Mouse (Mus musculus) ovary, adult 2 months (tissue): ENCODE results near the gene Mup21. TPM values are rescaled to one million over a fixed set of nuclear protein-coding genes. Genes with fewer than 3 reads are reported as not detected.

Source experiments
- polyA plus RNA-seq: library from polyadenylated mRNA; depleted of rRNA; stranded (reverse); fragments of >200 nt; gene quantifications from 2 replicates; pipeline ENCODE4 v1.2.3, GENCODE M21; 2012; rRNA removed

The Mup21 gene
- not detected in 2 replicates for polyA plus RNA-seq

DNA sequence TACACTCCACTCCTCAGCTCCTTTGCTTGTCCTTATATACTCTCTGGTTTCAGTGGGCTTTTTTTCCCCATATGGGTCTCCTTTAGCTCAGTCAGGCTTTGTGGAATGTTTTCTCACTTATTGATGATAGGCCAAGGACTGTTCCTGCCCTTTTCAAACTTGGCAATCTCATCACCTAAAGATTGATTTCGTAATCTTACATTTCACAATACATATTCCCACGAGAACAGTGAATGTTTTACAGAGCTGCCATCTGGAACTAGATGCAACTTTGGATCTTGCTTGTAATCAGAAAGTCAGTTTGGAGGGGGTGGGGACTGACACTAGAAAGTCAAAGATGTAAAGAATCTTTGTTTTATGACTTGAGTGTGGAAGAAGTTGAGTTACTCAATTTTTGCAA lies at the start of gene Mup21:
Gene Mup21, minus strand, starts transcription at position 53 of the 400 bp plus-strand sequence.

Other genes starting within 250 kb of the Mup21 start
- not detected in 2 replicates for gene Mup20, start 96.7 kb downstream of the Mup21 start, polyA plus RNA-seq
- 0.24 and 0.41 TPM in 2 replicates for gene Mup3, start 63.5 kb downstream of the Mup21 start, polyA plus RNA-seq
- 0.36 and 0.57 TPM in 2 replicates for gene Zfp37, start 80.2 kb upstream of the Mup21 start, polyA plus RNA-seq
- gene Slc31a2, start 111.7 kb upstream of the Mup21 start, polyA plus RNA-seq, result 30.0 and 35.4 TPM in 2 replicates
- gene Fkbp15, start 209.7 kb upstream of the Mup21 start, polyA plus RNA-seq, result 28.8 and 31.7 TPM in 2 replicates
- gene Slc31a1, start 209.9 kb upstream of the Mup21 start, polyA plus RNA-seq, result 16.5 and 16.7 TPM in 2 replicates